Mouse (Mus musculus) neural tube, embryonic 10.5 days (tissue): ENCODE results near the gene Clip1.
A peak's percentile ranks its signal among the peaks of the same experiment; 100 is the strongest.

Source experiments
- DNase-seq: peaks from one replicate; pipeline ENCODE4 v3.0.0-alpha.2; 2017; ENCODE audit warnings: low spot score; ENCODE audit errors: extremely low spot score

The Clip1 gene

GRCm38 (mm10) chr5:123603496-123603895 is 80.9 kb downstream of the Clip1 start:
- DNase-seq, result no peak

- DNase-seq, result no peak
Measured at GRCm38 (mm10) chr5:123602174-123602573, 82.2 kb downstream of the Clip1 start.

GRCm38 (mm10) chr5:123599319-123599718 is 85.1 kb downstream of the Clip1 start:
- DNase-seq, result no peak

GRCm38 (mm10) chr5:123593622-123594280 is 90.7 kb downstream of the Clip1 start:
- DNase-seq, result no peak

- DNase-seq, result no peak
Measured at GRCm38 (mm10) chr5:123580043-123580442, 104.4 kb downstream of the Clip1 start.

- DNase-seq, result no peak
Measured at GRCm38 (mm10) chr5:123576696-123577095, 107.7 kb downstream of the Clip1 start.

GRCm38 (mm10) chr5:123573362-123573761 is 111.1 kb downstream of the Clip1 start:
- DNase-seq, result no peak

GRCm38 (mm10) chr5:123572357-123573186 is 111.8 kb downstream of the Clip1 start, which contains the start of gene Vps33a:
TSS of gene Vps33a (minus strand) at chr5:123573038.
- peak; percentile 100 for DNase-seq

- no peak for DNase-seq
Measured at GRCm38 (mm10) chr5:123561128-123561527, 123.3 kb downstream of the Clip1 start.

- DNase-seq, result no peak
Measured at GRCm38 (mm10) chr5:123559588-123559987, 124.8 kb downstream of the Clip1 start.

GRCm38 (mm10) chr5:123556451-123556850 is 128.0 kb downstream of the Clip1 start:
- DNase-seq, result no peak

- DNase-seq, result no peak
Measured at GRCm38 (mm10) chr5:123555693-123556092, 128.7 kb downstream of the Clip1 start.

GRCm38 (mm10) chr5:123533801-123534200 is 150.6 kb downstream of the Clip1 start:
- DNase-seq, result no peak

GRCm38 (mm10) chr5:123530056-123530455 is 154.4 kb downstream of the Clip1 start:
- DNase-seq, result no peak

- no peak for DNase-seq
Measured at GRCm38 (mm10) chr5:123528641-123529040, 155.8 kb downstream of the Clip1 start.
